Mouse (Mus musculus): Measurements from ENCODE around the gene Prss41.

- TF ChIP-seq CTCF (conservative IDR thresholded peaks at IDR 0.05; ENCODE audit: low read length) (no peak), POU5F1 (IDR thresholded peaks at IDR 0.05; ENCODE audit: borderline replicate concordance, low read length) (no peak), NANOG (IDR thresholded peaks at IDR 0.05; ENCODE audit: borderline replicate concordance, low read length) (no peak)
Measured at GRCm38 (mm10) chr17:23867756-23868155, 23.8 kb upstream of the Prss41 start, which contains the start of gene Prss21.
